Mouse (Mus musculus) myocyte (in vitro differentiated cells): ENCODE measurements around the gene Cdc27.

ENCODE experiments used
- CEBPB ChIP-seq: IDR thresholded peaks from 2 replicates; pipeline ENCODE4 v1.6.1; 2011; ENCODE audit warnings: mild to moderate bottlenecking, moderate library complexity; ENCODE audit not compliant: poor library complexity, insufficient read depth, severe bottlenecking
- E2F4 ChIP-seq: IDR thresholded peaks from one replicate; pipeline ENCODE4 v1.6.1; 2011; ENCODE audit warnings: mild to moderate bottlenecking, control low read depth, moderate library complexity; ENCODE audit not compliant: insufficient read depth
- MAX ChIP-seq: IDR thresholded peaks from one replicate; pipeline ENCODE4 v1.6.1; 2011; ENCODE audit warnings: low read depth, mild to moderate bottlenecking, control low read depth
- MYOD1 ChIP-seq, 3 experiments: IDR thresholded peaks; one replicate each; pipeline ENCODE4 v1.6.1; 2011; ENCODE audit warnings: control low read depth in 2 of 3, low read depth in 2 of 3, mild to moderate bottlenecking in 2 of 3, moderate library complexity in 1 of 3; ENCODE audit not compliant: insufficient read length in 2 of 3, control insufficient read depth in 1 of 3
- MYOG ChIP-seq, 3 experiments: IDR thresholded peaks; one replicate each; pipeline ENCODE4 v1.6.1; 2011; ENCODE audit warnings: control low read depth in 2 of 3, low read depth in 2 of 3, mild to moderate bottlenecking in 2 of 3; ENCODE audit not compliant: insufficient read length in 2 of 3, control insufficient read depth in 1 of 3, insufficient read depth in 1 of 3
- POLR2A ChIP-seq: IDR thresholded peaks from one replicate; pipeline ENCODE4 v1.6.1; 2011; ENCODE audit warnings: low read depth, mild to moderate bottlenecking, control low read depth, moderate library complexity; ENCODE audit not compliant: insufficient read length
- POLR2AphosphoS2 ChIP-seq: IDR thresholded peaks from one replicate; pipeline ENCODE4 v1.6.1; 2011; ENCODE audit warnings: low read depth, control low read depth; ENCODE audit not compliant: insufficient read length
- REST ChIP-seq: IDR thresholded peaks from one replicate; pipeline ENCODE4 v1.6.1; 2011; ENCODE audit warnings: mild to moderate bottlenecking, control low read depth, moderate library complexity; ENCODE audit not compliant: insufficient read depth, insufficient read length
- SRF ChIP-seq: IDR thresholded peaks from one replicate; pipeline ENCODE4 v1.6.1; 2011; ENCODE audit warnings: low read depth; ENCODE audit not compliant: control insufficient read depth, insufficient read length
- TCF12 ChIP-seq: IDR thresholded peaks from one replicate; pipeline ENCODE4 v1.6.1; 2011; ENCODE audit warnings: mild to moderate bottlenecking, control low read depth; ENCODE audit not compliant: poor library complexity, insufficient read depth, severe bottlenecking
- TCF3 ChIP-seq: IDR thresholded peaks from one replicate; pipeline ENCODE4 v1.6.1; 2011; ENCODE audit warnings: low read depth, control low read depth; ENCODE audit not compliant: insufficient read length
- USF1 ChIP-seq: IDR thresholded peaks from one replicate; pipeline ENCODE4 v1.6.1; 2011; ENCODE audit warnings: low read depth, mild to moderate bottlenecking, control low read depth, moderate library complexity

- TF ChIP-seq USF1, result no peak
- no peak for TF ChIP-seq CEBPB
- TF ChIP-seq TCF3, result no peak
- TF ChIP-seq POLR2AphosphoS2, result no peak
- no peak for TF ChIP-seq POLR2A
- no peak for TF ChIP-seq MYOD1 (IDR thresholded peaks at IDR 0.05; ENCODE audit: control insufficient read depth in 1 of 3, insufficient read length in 2 of 3, low read depth in 2 of 3)
- TF ChIP-seq MAX, result no peak
- no peak for TF ChIP-seq MYOG (IDR thresholded peaks at IDR 0.05; ENCODE audit: control insufficient read depth in 1 of 3, insufficient read depth in 1 of 3, insufficient read length in 2 of 3, low read depth in 2 of 3)
- TF ChIP-seq TCF12, result no peak
- TF ChIP-seq E2F4, result no peak
- no peak for TF ChIP-seq SRF
- TF ChIP-seq REST, result no peak
These were observed 24.5 kb downstream of the Cdc27 start for GRCm38 (mm10) chr11:104525935-104526334.
